Mouse (Mus musculus): Measurements from ENCODE around the gene Rps6kc1.

Rps6kc1 gene

GRCm38 (mm10) chr1:190669099-190669498 is 242.5 kb downstream of the Rps6kc1 start:
- no peak for DNase-seq (ENCODE audit: low read depth, low spot score)

- no peak for DNase-seq (ENCODE audit: low read depth, low spot score)
Measured at GRCm38 (mm10) chr1:190667821-190668220, 243.7 kb downstream of the Rps6kc1 start.

GRCm38 (mm10) chr1:190667326-190667725 is 244.2 kb downstream of the Rps6kc1 start:
- DNase-seq (ENCODE audit: low read depth, low spot score), result no peak

- DNase-seq (ENCODE audit: low read depth, low spot score), result no peak
Measured at GRCm38 (mm10) chr1:190665490-190665875, 246.1 kb downstream of the Rps6kc1 start.

- DNase-seq (ENCODE audit: low read depth, low spot score), result no peak
Measured at GRCm38 (mm10) chr1:190664767-190665489, 246.6 kb downstream of the Rps6kc1 start.

GRCm38 (mm10) chr1:190663996-190664395 is 247.6 kb downstream of the Rps6kc1 start:
- DNase-seq (ENCODE audit: low read depth, low spot score), result no peak

- DNase-seq (ENCODE audit: low read depth, low spot score), result no peak
Measured at GRCm38 (mm10) chr1:190662736-190663135, 248.8 kb downstream of the Rps6kc1 start.

GRCm38 (mm10) chr1:190661764-190662163 is 249.8 kb downstream of the Rps6kc1 start:
- no peak for DNase-seq (ENCODE audit: low read depth, low spot score)

GRCm38 (mm10) chr1:190661249-190661648 is 250.3 kb downstream of the Rps6kc1 start:
- no peak for DNase-seq (ENCODE audit: low read depth, low spot score)

GRCm38 (mm10) chr1:190659722-190660502 is 251.7 kb downstream of the Rps6kc1 start:
- DNase-seq (ENCODE audit: low read depth, low spot score), result no peak

GRCm38 (mm10) chr1:190658266-190658665 is 253.3 kb downstream of the Rps6kc1 start:
- DNase-seq (ENCODE audit: low read depth, low spot score), result no peak

GRCm38 (mm10) chr1:190656089-190656488 is 255.5 kb downstream of the Rps6kc1 start:
- DNase-seq (ENCODE audit: low read depth, low spot score), result no peak

GRCm38 (mm10) chr1:190655651-190656050 is 255.9 kb downstream of the Rps6kc1 start:
- no peak for DNase-seq (ENCODE audit: low read depth, low spot score)

GRCm38 (mm10) chr1:190655081-190655480 is 256.5 kb downstream of the Rps6kc1 start:
- no peak for DNase-seq (ENCODE audit: low read depth, low spot score)

GRCm38 (mm10) chr1:190654694-190655001 is 256.9 kb downstream of the Rps6kc1 start:
- DNase-seq (ENCODE audit: low read depth, low spot score), result no peak

GRCm38 (mm10) chr1:190653989-190654693 is 257.4 kb downstream of the Rps6kc1 start:
- DNase-seq (ENCODE audit: low read depth, low spot score), result no peak

- DNase-seq (ENCODE audit: low read depth, low spot score), result no peak
Measured at GRCm38 (mm10) chr1:190653081-190653480, 258.5 kb downstream of the Rps6kc1 start.
